Comparison of ENCODE assay signal across 13 mouse cellular contexts in the genomic region with DNA sequence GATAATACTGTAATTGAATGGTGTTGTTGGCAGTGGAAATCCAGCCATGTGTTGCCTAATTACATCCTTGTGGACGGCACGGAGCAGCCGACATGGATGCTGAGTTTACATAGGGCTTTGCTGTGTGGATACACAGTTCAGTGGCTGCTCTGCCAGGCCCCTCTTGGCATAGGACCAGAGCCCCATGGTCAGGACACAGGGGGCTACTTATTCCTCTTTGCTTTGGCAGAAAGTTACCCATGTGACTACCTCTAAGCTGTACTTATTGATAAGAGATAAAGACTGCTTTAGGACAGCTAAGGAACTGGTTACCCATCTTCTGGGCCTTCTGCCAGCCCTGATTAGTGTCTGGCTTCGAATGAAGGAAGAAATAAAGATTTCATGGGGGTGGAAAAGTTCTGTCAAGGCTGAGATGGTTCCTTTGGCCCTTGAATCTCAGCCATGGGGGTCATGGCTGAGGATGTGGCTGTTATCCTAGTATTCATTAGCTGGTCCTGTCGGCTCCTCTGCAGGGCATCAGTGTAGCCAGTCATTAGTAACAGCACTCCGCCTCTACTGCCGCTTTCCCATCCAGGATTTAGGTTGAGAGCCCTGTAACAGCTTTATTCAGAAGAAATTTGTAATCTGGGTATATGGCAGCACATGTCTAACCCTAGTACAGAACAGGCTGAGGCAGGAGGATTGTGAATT. TPM values are rescaled to one million over a fixed set of nuclear protein-coding genes. Genes with fewer than 3 reads are reported as not detected.
A peak's percentile ranks its signal among the peaks of the same experiment; 100 is the strongest.
DNase-seq lines count a peak whose midpoint lies in the region; ATAC-seq and TF ChIP-seq lines count a peak whose summit lies in the region.
"Had no signal": no experiment of that assay in that cellular context is flagged by ENCODE, and none has a peak within 500 bp of the region (broad histone marks: within the 10 kb centered on the region; RNA-seq: fewer than 3 reads in every experiment).

No protein-coding gene starts in this region.

- no peak overlapping the region for H3K9ac ChIP-seq in stomach, embryonic 14.5 days (replicated peaks; ENCODE audit: low read depth, low read length)
- no peak overlapping the region for H3K9ac ChIP-seq in stomach, postnatal 0 days (ENCODE audit: low read length)

- no peaks in the 10 kb centered on the region for H3K36me3 ChIP-seq in stomach, embryonic 14.5 days (ENCODE audit: control insufficient read depth, insufficient read depth, low read length)
- no peaks in the 10 kb centered on the region for H3K36me3 ChIP-seq in stomach, postnatal 0 days (ENCODE audit: control insufficient read depth, insufficient read depth, low read length)

- DNase-seq in cerebellum, postnatal 14 days = peak; percentile 72 to 74
- no peak for DNase-seq in cerebellum, adult 11-12 months
- peak; percentile 8 to 14 for DNase-seq in left cerebral cortex, postnatal 14 days (ENCODE audit: low spot score in 2 of 2)
- no peak for DNase-seq in left cerebral cortex, adult 18-20 months (ENCODE audit: low spot score in 2 of 2)
- no peak for DNase-seq in stomach, postnatal 0 days (ENCODE audit: low spot score)
- DNase-seq in gastrocnemius, postnatal 4 days (ENCODE audit: low spot score in 2 of 2) = no peak
- no peak for DNase-seq in thymus, postnatal 14 days

- H3K4me1 ChIP-seq in stomach, embryonic 14.5 days (ENCODE audit: control insufficient read depth, insufficient read depth, low read length) = no peaks in the 10 kb centered on the region
- H3K4me1 ChIP-seq in stomach, postnatal 0 days (replicated peaks; ENCODE audit: control insufficient read depth, insufficient read depth) = no peaks in the 10 kb centered on the region

- WGBS in stomach, embryonic 14.5 days = 70% methylated on average over 7 of the region's 7 CpGs
- WGBS in stomach, postnatal 0 days = 50% methylated on average over 7 of the region's 7 CpGs

- ATAC-seq in stomach, embryonic 14.5 days (ENCODE audit: insufficient number of reproducible peaks, insufficient read depth, low FRiP score, low read depth) = peak; percentile 58; the same call in 1 of the 2 replicates
- no peak for ATAC-seq in stomach, postnatal 0 days (ENCODE audit: low FRiP score, low TSS enrichment)
- ATAC-seq: intestine, postnatal 0 days had no signal

- no peak overlapping the region for H3K4me2 ChIP-seq in stomach, embryonic 14.5 days (replicated peaks; ENCODE audit: low read depth, low read length)
- no peak overlapping the region for H3K4me2 ChIP-seq in stomach, postnatal 0 days (replicated peaks; ENCODE audit: low read depth)

- TF ChIP-seq EP300 in stomach, postnatal 0 days (optimal IDR thresholded peaks at IDR 0.05) = no peak

- TF ChIP-seq CTCF in stomach, postnatal 0 days (IDR thresholded peaks at IDR 0.05; ENCODE audit: low read depth) = no peak

- no peak overlapping the region for H3K27ac ChIP-seq in stomach, embryonic 14.5 days (ENCODE audit: low read length)
- H3K27ac ChIP-seq in stomach, postnatal 0 days (replicated peaks) = no peak overlapping the region

- intact Hi-C loops in left cerebral cortex, postnatal 14 days (cut with DNase I) = no loop called here

- H3K9me3 ChIP-seq in stomach, embryonic 14.5 days (ENCODE audit: control insufficient read depth, low read depth, low read length) = no peaks in the 10 kb centered on the region
- H3K9me3 ChIP-seq in stomach, postnatal 0 days (ENCODE audit: control insufficient read depth, low read length) = no peaks in the 10 kb centered on the region

- no peaks in the 10 kb centered on the region for H3K27me3 ChIP-seq in stomach, embryonic 14.5 days (ENCODE audit: control insufficient read depth, insufficient read depth, low read length)
- no peaks in the 10 kb centered on the region for H3K27me3 ChIP-seq in stomach, postnatal 0 days (ENCODE audit: control insufficient read depth, insufficient read depth, low read length)

- H3K4me3 ChIP-seq in stomach, embryonic 14.5 days (ENCODE audit: low read depth, low read length) = no peak overlapping the region
- no peak overlapping the region for H3K4me3 ChIP-seq in stomach, postnatal 0 days (ENCODE audit: low read depth, low read length)

RNA-seq across cellular contexts. Expression of gene 5330417H12Rik, which starts 17.8 kb away (rescaled TPM):
- not detected for total RNA-seq in left cerebral cortex, postnatal 14 days (2021)
- not detected for total RNA-seq in left cerebral cortex, adult 18-20 months (2021)
- not detected in 2 replicates for polyA plus RNA-seq in stomach, embryonic 14.5 days (2014; fragmentation: Nextera tagmentation; extraction: Ambion mirVana)
- not detected in 2 replicates for polyA plus RNA-seq in stomach, postnatal 0 days (2015; fragmentation: Nextera tagmentation; extraction: Ambion mirVana)
- not detected for total RNA-seq in gastrocnemius, postnatal 4 days (2021)
- total RNA-seq: ES-E14; layer of hippocampus, adult 8-10 months had no signal
- polyA plus RNA-seq: heart, embryonic 14.5 days; intestine, postnatal 0 days; liver, embryonic 16.5 days had no signal

RNA-seq across cellular contexts. Expression of gene Ppfibp2, which starts 47.7 kb away (rescaled TPM):
- total RNA-seq in left cerebral cortex, postnatal 14 days (2021) = 1 to 10 TPM; 4.0 to 4.5 TPM
- total RNA-seq in left cerebral cortex, adult 18-20 months (2021) = 1 to 10 TPM; 7.1 to 7.6 TPM
- 12.1 and 13.9 TPM in 2 replicates for polyA plus RNA-seq in stomach, embryonic 14.5 days (2014; fragmentation: Nextera tagmentation; extraction: Ambion mirVana)
- polyA plus RNA-seq in stomach, postnatal 0 days (2015; fragmentation: Nextera tagmentation; extraction: Ambion mirVana) = 17.8 and 19.2 TPM in 2 replicates
- total RNA-seq in gastrocnemius, postnatal 4 days (2021) = 10 to 100 TPM; 24.4 to 25.7 TPM

Comparison
In these comparisons a context has a peak if more than half of its experiments do, and no peak if none do; other contexts are left out.
1. DNase-seq: peak in cerebellum, postnatal 14 days (2 of 2) and left cerebral cortex, postnatal 14 days (2 of 2); none in cerebellum, adult 11-12 months (single experiment), left cerebral cortex, adult 18-20 months (0 of 2), stomach, postnatal 0 days (single experiment), gastrocnemius, postnatal 4 days (0 of 2) and thymus, postnatal 14 days (single experiment).